Mouse (Mus musculus): ENCODE measurements around the gene Eif3f.

- TF ChIP-seq USF1 (IDR thresholded peaks at IDR 0.05; ENCODE audit: low read depth, low read length) = no peak
- TF ChIP-seq CTCF (conservative IDR thresholded peaks at IDR 0.05 in 1 of 2, IDR thresholded peaks at IDR 0.05 in 1 of 2; ENCODE audit: low read depth in 2 of 2, low read length in 2 of 2) = no peak
- TF ChIP-seq TBP (conservative IDR thresholded peaks at IDR 0.05; ENCODE audit: low read depth, low read length) = no peak
- no peak for TF ChIP-seq BHLHE40 (IDR thresholded peaks at IDR 0.05; ENCODE audit: low read depth, low read length)
- TF ChIP-seq SMC3 (IDR thresholded peaks at IDR 0.05; ENCODE audit: low read depth, low read length) = no peak
- no peak for TF ChIP-seq ETS1 (conservative IDR thresholded peaks at IDR 0.05; ENCODE audit: low read depth, low read length)
- TF ChIP-seq KAT2A (IDR thresholded peaks at IDR 0.05; ENCODE audit: insufficient replicate concordance, low read length) = no peak
- TF ChIP-seq ELF1 (IDR thresholded peaks at IDR 0.05; ENCODE audit: low read depth, low read length) = no peak
Observed at GRCm38 (mm10) chr7:108985934-108986708, 51.9 kb downstream of the Eif3f start.
